Mouse (Mus musculus) spleen, postnatal 0 days (tissue): Measurements from ENCODE around the gene Rbsn. TPM values are rescaled to one million over a fixed set of nuclear protein-coding genes. Genes with fewer than 3 reads are reported as not detected.

Source experiments
- polyA plus RNA-seq: library from polyadenylated mRNA; unstranded; fragments of >200 nt; fragmentation: Nextera tagmentation; extraction: Ambion mirVana; gene quantifications from 2 replicates; pipeline ENCODE4 v1.2.1, GENCODE M21; 2015

The Rbsn gene
- polyA plus RNA-seq, result 7.7 and 9.5 TPM in 2 replicates

GRCm38 (mm10) chr6:92214773-92215449 is at the start of gene Rbsn:
TSS of gene Rbsn (minus strand) at chr6:92214925.

GRCm38 (mm10) chr6:92244591-92244990 is 29.9 kb upstream of the Rbsn start, which contains the start of gene Trh:
TSS of gene Trh (minus strand) at chr6:92244650.

GRCm38 (mm10) chr6:92183621-92184131 is 31.0 kb downstream of the Rbsn start, which contains the start of gene Mrps25:
TSS of gene Mrps25 (minus strand) at chr6:92184033.

Other genes with a start within 250 kb of the Rbsn start
- 5.4 and 7.2 TPM in 2 replicates for gene Fgd5, start 236.0 kb downstream of the Rbsn start, polyA plus RNA-seq
- 13.1 and 14.2 TPM in 2 replicates for gene Nr2c2, start 123.5 kb downstream of the Rbsn start, polyA plus RNA-seq
- gene Mrps25, start 30.9 kb downstream of the Rbsn start, polyA plus RNA-seq, result 43.5 and 48.8 TPM in 2 replicates
- 1.7 and 1.9 TPM in 2 replicates for gene Trh, start 29.7 kb upstream of the Rbsn start, polyA plus RNA-seq